Mouse (Mus musculus) mouse embryonic stem cell (cell line): ENCODE measurements around the gene Ptgds.

Experiments used
- in situ Hi-C, 2 experiments: fragments of 300-500 bp; cut with MboI; formaldehyde crosslinking; loops; 1 replicate in 1 of 2; 3 replicates in 1 of 2; pipeline ENCODE4 v1.14.3; 2019 to 2020; ENCODE audit warnings: low sequenced_read_pairs in 2 of 2, low pct_unique_long_range_greater_than_20kb in 1 of 2, mixed read lengths in 1 of 2; ENCODE audit not compliant: unreplicated experiment in 1 of 2

The Ptgds gene

DNA sequence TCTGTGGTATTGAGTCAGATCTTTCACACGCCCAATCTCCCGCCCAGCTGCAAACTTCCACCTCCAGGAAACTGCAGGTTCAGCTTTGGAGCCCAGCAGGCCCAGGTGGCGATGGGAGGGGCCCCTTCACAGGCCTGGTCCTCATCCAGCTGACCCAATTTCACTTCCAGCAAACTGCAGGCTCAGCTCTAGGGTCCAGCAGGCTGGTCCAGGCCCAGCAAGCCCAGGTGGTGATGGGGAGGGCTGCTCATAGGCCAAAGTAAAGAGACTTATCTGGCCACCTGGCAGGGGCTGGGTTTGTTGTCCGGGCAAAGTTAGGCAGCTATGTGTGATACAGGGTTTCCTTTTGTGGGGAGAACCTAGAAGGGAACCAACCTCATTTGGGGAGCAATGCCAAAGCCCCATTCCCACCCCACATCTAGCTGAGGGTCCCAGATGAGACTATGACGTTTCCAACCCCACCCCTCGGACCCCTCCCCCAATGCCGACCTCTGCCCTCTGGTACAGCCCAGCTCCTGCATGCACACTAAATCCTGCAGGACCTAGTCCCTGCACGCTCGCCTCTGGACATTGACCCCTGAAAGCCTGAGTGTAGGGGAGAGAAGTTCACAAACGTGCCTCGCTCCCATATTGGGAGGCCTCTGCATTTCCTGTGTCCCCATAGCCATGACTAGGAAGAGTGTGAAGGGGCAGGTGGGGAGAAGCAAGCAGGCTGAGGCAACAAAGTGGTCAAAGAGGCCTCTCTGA, 15.2 kb upstream of the Ptgds start:
- in situ Hi-C loops = no loop called here

DNA sequence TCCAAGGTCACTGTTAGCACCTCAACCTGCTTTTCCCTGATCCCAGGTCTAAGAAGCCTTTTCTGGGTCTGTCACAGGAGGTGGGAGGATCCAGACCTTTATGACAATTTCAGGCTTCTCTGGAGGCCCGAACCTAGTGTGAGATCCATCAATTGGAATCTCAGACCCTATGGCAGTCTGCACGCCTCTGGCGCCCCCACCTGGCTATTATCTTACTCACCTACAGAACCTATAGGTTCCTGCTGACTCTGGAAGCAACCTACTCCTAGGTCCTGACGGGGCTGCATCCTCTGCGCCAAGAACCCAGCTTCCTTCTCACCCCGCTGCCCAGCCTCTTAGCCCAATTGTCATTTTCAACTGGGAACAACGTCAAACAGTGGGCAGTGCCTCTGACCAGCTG, 13.1 kb upstream of the Ptgds start:
- in situ Hi-C loops = no loop called here

DNA sequence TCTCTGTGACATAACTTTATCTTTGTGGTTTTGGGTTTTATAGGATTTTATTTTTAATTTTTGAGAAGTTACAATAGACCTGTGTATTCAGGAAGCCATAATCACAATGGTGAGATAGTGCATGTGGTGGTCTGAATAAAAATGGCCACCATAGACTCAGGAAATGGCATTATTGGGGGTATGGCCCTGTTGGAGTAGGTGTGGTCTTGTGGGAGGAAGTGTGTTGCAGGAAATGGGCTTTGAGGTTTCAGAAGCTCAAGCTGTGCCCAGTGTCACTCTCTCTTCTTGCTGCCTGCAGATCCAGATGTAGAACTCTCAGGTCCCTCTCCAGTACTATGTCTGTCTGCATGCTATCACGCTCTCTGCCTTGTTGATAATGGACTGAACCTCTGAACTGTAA, 10.7 kb upstream of the Ptgds start:
- in situ Hi-C loops = no loop called here

DNA sequence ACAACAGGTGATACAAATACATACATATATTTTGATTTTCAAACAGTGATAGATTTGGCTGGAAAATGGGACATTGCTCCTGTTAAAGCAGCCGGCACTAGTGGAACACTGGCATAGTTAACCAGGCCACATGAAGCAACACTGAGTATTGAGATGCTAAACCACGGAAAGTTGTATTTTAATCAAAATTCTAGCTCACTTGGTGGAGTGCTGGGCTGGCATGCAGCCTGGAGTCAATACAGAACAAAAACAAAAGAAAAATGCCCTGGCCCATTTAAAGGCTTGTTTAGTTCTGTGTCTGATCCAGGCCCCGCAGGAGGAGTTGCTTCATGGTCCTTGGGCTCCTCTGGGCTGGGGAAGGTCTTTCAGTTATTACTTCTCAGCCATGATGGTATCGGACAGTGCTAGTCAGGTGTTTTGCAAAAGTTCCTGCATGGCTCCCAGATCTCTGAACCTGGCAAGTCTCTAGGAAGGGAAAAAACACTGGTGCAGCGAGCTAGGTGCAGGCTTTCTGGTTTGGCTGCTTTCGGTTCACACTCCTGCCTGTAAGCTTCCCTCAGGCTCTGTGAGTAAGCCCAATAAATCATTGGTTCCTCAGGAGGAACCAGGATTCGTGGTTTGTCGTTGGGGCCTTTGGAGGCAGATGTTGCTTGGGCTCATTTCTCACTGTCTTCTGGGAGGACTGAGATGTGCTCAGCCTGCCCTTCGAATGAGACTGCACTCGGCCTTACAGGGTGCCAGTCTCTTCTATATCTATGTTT, 9.9 kb upstream of the Ptgds start:
- in situ Hi-C loops = loop anchor here in 1 of 2 experiments (5.0 kb wide), 1 partner anchor 47 kb away; no protein-coding TSS in a partner anchor

DNA sequence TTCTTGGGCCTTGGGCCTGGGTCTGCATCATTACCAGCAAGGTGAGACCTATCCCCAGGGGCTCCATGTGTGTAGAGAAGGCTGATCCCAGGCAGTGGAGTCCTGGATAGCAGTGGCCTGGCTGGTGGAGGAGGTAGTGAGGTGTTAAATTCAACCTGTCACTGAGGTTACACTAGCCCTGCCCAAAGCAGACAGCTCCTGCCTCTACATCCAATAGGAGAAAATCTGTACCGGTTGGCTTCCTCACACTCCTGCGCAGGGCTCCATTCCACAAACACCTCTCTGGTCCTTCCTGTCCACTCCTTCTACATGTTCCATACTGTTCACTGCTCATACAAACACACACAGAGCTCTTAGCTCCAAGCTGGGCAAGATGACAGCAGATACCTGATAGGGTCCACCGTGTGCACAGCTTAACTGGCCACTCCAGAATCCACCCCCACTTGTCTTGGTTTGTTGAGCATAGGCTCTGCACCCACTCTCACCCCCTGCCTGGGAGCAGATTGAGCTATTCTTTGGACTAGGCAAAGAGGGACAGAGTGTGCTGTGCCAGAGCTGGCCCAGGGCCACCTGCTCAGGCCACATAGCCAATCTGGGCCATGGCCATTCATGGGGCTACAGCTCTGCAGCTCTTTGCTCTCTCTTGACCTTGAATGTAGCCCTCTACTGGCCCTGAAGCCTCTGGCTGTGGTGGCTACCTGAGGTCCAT, 8.3 kb upstream of the Ptgds start:
- in situ Hi-C loops = loop anchor here in 1 of 2 experiments (5.0 kb wide), 1 partner anchor 46 kb away; no protein-coding TSS in a partner anchor

DNA sequence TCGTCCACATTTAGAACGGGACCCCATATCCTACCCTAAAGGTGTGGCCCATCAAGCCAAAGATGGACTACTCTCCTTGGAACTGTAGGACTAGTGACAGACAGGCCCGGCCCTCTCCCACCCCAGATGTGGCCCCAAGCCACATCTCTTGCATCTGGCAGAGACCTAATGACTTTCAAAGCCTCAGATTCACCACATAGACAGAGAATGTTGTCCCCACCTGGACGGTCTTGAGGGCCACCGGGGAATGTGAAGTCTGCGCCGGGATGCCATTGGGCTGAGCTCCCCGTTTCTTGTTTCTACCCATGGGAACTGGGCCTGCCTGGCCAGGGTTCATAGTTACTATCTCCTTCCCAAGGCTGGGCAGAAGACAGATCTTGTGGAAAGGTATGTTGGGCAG, 7.7 kb upstream of the Ptgds start:
- in situ Hi-C loops = loop anchor here in 1 of 2 experiments (5.0 kb wide), 1 partner anchor 45 kb away; no protein-coding TSS in a partner anchor

DNA sequence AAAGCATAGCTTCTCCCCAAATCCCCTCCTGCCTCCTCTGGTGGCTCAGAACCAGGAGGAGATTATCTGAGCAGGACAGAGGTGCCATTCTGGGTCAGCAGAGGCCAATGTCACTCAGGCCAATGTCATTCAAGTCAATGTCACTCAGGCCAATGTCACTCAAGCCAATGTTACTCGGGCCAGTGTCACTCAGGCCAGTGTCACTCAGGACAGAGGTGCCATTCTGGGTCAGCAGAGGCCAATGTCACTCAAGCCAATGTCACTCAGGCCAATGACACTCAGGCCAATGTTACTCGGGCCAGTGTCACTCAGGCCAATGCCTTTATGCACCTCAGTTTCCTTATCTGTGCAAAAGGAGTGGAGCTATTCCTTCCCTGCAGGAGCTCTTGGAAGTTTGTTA, 2.7 kb upstream of the Ptgds start:
- in situ Hi-C loops = no loop called here

DNA sequence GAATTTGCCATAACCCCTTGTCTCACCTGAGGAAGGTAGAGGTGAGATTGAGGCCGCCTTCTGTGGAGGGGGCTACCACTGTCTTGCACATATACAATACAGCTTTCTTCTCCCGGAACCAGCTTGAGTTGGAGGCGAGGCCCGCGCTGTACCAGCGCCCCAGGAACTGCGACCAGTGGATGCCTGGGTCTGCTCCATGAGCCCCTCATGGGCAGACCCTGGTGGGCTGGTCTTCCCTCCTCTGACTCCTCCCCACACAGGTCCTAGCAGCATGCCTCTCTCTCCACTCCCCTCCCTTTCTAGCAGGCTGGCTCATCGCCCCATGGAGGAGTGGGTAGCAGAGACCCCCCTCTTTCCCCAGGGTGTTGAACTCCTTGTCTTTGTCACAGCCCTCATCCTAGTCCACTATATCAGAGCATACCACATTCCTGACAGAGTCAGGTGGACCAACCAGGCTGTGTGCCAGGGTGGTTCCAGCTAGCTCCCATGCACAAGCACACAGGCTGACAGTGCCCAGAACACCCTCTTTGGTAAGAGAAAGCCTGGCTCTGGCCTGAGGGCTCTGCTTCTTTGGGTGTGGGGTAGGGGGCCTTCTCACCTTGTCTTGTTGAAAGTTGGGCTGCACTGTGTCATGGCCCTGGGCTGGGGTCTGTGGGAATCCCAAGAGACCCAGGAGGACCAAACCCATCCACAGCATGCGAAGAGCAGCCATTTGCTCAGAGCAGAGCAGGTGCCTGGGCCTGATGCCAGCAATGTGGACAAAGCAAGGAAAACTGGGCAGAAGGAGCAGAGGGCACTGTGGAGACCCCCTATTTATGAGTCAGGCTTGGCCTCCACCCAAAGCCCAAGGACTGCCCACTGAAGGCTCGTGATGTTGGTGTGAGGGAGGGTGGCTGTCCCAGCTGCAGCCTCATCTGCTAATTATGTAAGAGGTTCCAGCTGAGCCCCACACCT, 607 bp downstream of the Ptgds start:
- in situ Hi-C loops = no loop called here

DNA sequence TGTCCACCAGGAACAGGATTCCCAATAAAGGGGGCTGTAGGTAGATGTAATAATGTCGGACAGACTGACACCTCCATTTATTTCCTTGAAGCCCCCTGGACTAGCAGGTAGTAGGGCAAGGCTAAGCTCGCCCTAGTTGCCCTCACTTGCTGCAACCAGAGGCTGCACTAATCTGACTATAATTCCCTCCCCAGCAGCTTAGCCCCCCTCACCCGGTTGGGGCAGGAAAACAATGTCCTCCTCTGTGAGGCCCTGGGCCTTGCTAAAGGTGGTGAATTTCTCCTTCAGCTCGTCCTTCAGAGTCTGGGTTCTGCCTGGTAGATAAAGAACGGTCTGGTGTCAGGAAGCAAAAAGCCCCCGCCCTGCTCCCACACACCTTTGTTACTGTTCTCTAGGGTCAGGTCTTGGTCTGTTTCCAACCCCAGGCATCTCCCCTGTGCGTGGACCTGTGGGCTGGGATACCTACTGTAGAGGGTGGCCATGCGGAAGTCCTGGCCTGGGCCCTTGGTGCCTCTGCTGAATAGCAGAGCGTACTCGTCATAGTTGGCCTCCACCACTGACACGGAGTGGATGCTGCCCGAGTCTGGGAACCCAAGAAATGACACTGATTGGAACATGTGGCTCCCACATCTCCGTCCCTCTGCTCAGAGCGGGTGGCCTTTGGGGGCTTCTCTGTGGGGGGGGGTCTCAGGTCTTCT, 2.1 kb downstream of the Ptgds start:
- in situ Hi-C loops = no loop called here

DNA sequence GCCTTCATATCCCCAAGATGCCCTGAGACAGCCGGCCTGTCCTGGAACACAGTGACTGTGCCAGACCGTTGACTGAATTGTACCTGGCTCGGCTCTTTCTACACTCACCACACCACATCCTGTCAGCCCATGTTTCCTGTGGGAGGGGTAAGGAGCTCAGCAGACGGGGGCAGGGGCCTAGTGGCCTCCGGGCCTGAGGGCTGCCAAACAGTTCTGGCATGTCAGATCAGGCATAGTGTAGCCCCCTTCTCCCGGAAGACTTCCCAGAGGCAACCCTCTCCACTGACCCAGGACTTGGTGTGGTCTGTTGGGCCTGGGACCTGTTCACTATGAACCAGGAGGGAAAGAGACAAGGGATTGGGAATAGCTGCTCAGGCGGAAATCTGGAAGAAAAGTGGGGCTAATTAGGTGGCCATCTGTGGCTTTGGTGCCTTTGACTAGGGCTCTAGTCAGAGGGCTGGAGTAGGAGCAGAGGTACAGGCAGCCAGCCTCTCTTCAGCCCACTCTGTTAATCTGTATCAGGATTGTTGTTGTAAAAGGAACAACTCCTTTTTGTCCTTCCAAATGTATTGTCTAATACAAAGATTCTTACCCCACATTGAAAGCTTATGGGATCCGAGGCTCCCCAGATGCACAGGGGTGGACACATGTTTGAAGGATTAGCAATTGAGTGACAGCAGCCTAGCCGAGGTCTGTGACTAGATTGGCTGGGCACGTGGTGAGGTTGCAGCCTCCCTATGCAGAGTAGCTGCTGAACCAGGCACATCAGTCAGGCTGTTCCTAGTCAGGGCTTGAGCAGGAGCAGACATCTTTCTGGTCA, 3.8 kb downstream of the Ptgds start:
- in situ Hi-C loops = no loop called here

DNA sequence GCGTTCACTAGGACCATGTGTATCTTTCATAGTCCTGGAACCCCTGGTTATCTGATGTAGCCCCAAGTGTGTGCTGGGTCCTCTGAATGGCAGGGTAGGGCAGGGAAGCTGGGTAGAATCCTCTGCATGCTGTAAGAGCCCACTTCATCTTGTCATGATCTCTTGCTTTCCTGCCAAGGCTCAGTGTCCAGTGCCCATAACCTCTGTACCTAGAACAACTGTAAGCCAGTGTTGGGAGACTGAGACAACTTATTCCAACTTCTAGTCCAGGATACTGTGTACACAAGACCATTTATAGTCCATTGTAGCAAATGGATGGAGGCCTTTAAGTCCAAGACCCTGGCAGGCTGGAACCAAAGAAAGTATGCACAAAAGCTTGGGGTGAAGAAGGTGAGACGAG, 4.6 kb downstream of the Ptgds start:
- in situ Hi-C loops = no loop called here

DNA sequence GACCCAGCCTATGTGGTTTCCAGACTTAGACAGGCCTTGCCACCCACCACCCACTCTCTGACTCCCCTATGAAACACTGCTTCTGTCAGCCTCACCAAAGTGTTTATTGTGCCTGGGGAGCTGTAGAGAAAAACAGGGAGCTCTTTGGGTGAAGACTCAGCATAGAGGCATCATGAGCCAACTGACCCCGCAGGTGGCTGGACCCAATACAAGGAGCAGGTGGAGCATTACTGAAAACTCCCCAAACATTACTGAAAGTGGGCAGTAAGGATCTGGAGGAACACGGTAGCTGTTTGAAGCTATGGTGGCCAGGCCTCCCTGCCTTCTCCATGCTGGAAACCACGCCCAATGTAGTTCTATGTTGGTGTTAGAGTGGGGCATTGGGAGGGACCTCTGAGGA, 6.2 kb downstream of the Ptgds start:
- in situ Hi-C loops = no loop called here

DNA sequence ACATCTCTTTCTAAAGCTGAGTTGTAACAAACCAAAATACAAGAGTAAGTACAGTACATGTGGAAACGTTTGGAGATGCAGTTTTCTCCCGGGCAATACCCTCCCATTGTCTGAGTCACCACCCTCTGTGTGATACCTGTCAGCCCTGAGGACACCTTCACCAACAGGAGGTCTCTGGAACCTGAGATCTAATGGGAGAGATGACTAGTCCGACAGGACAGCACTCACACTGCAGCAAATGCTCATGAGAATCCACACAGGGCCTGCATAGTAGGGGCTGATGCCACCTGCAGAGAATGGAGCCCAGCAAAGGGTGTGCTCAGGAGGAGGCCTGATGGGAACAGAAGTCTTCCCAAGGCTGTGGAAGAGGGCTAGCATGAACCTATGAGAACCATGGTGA, 8.4 kb downstream of the Ptgds start:
- in situ Hi-C loops = no loop called here

DNA sequence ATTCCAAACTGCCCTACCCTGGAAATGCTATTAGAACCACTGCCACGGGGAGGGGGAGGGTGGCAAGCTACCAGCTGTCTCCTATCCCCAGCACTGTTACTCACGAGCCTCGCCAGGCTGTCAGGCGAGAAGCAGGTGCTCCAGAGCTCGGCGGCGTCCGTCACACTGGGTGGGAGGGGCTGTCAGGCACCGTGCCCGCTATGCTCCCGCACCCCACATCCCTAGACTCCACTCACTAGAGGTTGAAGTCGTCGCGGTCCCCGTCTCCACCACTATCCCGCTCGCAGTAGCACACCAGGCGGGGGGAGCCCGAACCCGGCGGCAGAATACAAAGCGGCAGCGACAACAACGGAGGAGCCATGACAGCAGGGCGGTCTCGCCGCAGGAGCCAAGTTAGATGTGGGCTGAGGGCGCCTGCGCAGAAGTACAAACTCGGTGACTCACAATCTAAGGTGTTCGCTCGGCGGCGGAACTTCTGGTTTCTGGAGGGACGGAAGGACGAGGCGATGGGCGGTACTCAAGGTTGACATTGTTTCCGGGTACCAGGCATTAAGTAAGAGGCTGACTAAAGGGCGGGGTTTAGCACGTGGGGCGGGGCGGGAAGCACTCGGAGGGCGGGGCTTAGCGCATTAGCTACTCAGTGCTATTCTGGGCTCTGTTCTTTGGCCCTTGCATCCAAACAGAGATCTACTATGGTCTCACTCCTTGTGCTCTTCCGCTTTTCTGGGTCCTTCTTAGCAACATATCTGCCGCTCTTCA, 9.1 kb downstream of the Ptgds start, which contains the start of gene Paxx:
Gene Paxx, minus strand, starts transcription at position 544 of the 759 bp plus-strand sequence.
- in situ Hi-C loops = no loop called here

DNA sequence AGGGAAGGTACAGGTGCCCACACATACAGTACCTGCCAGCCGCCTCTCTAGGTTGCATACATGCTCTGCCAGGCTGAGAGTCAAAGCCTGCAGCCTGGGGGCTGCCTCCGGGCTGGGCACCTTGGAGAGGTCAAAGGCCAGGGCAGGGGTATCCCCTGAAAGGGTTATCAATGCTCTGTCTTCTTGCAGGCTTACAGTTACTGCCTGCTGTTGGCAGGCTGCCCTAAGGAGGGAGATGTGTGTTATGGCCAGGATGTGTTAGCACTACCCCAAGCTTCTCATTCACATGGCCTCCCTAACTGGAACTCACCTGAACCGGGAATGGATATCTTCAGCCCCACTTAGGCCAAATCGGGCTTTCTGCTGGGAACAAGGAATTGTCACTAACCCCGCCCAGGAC, 9.7 kb downstream of the Ptgds start:
- in situ Hi-C loops = no loop called here

DNA sequence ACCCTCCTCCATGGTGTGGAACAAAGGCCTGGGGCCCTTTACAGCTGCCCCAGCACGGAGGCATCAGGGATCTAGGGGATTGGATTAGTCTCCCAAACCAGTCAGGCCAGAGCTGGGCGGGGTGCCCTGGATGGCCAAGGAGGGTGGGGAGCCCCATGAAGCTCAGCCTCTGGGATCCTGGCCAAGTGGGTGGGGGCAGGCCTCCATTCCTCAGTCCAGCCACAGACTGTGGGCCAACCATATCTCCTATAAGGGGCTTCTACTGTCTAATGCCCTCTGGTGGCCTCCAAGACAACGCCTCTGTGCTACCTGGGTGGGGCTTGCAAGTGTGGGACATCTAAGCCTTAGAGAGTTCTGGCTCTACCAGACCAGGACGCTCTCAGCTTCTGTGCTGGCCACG, 10.9 kb downstream of the Ptgds start:
- in situ Hi-C loops = no loop called here
